Mouse (Mus musculus) embryonic fibroblast, embryonic 13.5 days (primary cell): ENCODE measurements around the gene Nrn1l.

Experiments
- CTCF ChIP-seq: IDR thresholded peaks from 2 replicates; pipeline ENCODE4 v1.5.1; 2011; ENCODE audit warnings: mild to moderate bottlenecking, control low read depth, low read length, moderate library complexity, borderline replicate concordance; ENCODE audit not compliant: insufficient read depth
- POLR2A ChIP-seq: IDR thresholded peaks from 2 replicates; pipeline ENCODE4 v1.6.1; 2011; ENCODE audit warnings: low read depth, mild to moderate bottlenecking, control low read depth, low read length, moderate library complexity

DNA sequence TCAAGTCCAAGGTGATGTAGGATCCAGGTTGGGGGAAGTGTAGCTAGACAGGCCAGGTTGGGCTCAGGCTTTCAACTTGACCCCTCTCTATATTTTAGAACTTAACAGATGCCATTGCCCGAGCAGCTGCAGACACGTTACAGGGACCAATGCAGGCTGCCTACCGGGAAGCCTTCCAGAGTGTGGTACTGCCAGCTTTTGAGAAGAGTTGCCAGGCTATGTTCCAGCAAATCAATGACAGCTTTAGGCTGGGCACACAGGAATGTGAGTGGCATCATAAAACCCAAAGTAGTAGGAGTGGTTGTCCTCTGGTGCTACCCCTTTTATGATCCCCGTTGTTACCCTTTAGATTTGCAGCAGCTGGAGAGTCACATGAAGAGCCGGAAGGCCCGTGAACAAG lies 2.5 kb upstream of the Nrn1l start:
- TF ChIP-seq POLR2A (no peak), CTCF (no peak)
